Mouse (Mus musculus) frontal cortex, adult 2 months (tissue): ENCODE measurements around the gene Lrp2. TPM values are rescaled to one million over a fixed set of nuclear protein-coding genes. Genes with fewer than 3 reads are reported as not detected.

ENCODE experiments used
- DNase-seq, 2 experiments: peaks; one replicate each; pipeline ENCODE4 v3.0.0; 2022; ENCODE audit warnings: low spot score in 1 of 2; ENCODE audit errors: extremely low spot score in 1 of 2
- polyA plus RNA-seq: library from polyadenylated mRNA; depleted of rRNA; stranded (reverse); fragments of >200 nt; gene quantifications from 2 replicates; pipeline ENCODE4 v1.2.3, GENCODE M21; 2012

Lrp2 gene
- polyA plus RNA-seq, 1 experiment: 0.06 TPM

GRCm38 (mm10) chr2:69418294-69418881 is 167.5 kb downstream of the Lrp2 start:
- DNase-seq: no peak

- DNase-seq: no peak
These were observed 170.8 kb downstream of the Lrp2 start for GRCm38 (mm10) chr2:69415070-69415469.

GRCm38 (mm10) chr2:69414539-69414938 is 171.3 kb downstream of the Lrp2 start:
- DNase-seq: no peak

GRCm38 (mm10) chr2:69405692-69406091 is 180.2 kb downstream of the Lrp2 start:
- no peak for DNase-seq

- peak in 1 of 2 experiments; percentile 12 for DNase-seq
These were observed 183.6 kb downstream of the Lrp2 start for GRCm38 (mm10) chr2:69402309-69402708.

GRCm38 (mm10) chr2:69401891-69402290 is 184.0 kb downstream of the Lrp2 start:
- no peak for DNase-seq

- DNase-seq: peak; percentile 1 to 52
These were observed 184.8 kb downstream of the Lrp2 start for GRCm38 (mm10) chr2:69400866-69401604.

- DNase-seq: no peak
These were observed 189.0 kb downstream of the Lrp2 start for GRCm38 (mm10) chr2:69396760-69397435.

GRCm38 (mm10) chr2:69395597-69396248 is 190.1 kb downstream of the Lrp2 start:
- no peak for DNase-seq

GRCm38 (mm10) chr2:69393947-69394346 is 191.9 kb downstream of the Lrp2 start:
- no peak for DNase-seq

- no peak for DNase-seq
These were observed 199.6 kb downstream of the Lrp2 start for GRCm38 (mm10) chr2:69386118-69386871.

- no peak for DNase-seq
These were observed 203.0 kb downstream of the Lrp2 start for GRCm38 (mm10) chr2:69382838-69383237.

GRCm38 (mm10) chr2:69381740-69382139 is 204.1 kb downstream of the Lrp2 start:
- no peak for DNase-seq

- peak; percentile 5 to 32 for DNase-seq
These were observed 205.6 kb downstream of the Lrp2 start, which contains the start of gene Dhrs9 for GRCm38 (mm10) chr2:69380281-69380680. Dhrs9 (plus strand) TSS chr2:69380445.

- DNase-seq: peak in 1 of 2 experiments; percentile 11
These were observed 206.1 kb downstream of the Lrp2 start for GRCm38 (mm10) chr2:69379801-69380200.

GRCm38 (mm10) chr2:69376780-69377179 is 209.1 kb downstream of the Lrp2 start:
- DNase-seq: no peak
